Mouse (Mus musculus) bone marrow, adult 2 months (tissue): ENCODE measurements around the gene Prkn.

ENCODE experiments used
- CTCF ChIP-seq: fragments of 200-500 bp; IDR thresholded peaks from 2 replicates; pipeline ENCODE4 v1.5.1; 2011; ENCODE audit warnings: low read length, control low read depth; ENCODE audit not compliant: control insufficient read depth, insufficient read depth
- POLR2A ChIP-seq: fragments of 200-500 bp; IDR thresholded peaks from 2 replicates; pipeline ENCODE4 v1.6.1; 2011; ENCODE audit warnings: low read depth, mild to moderate bottlenecking, control low read depth, low read length, borderline replicate concordance; ENCODE audit not compliant: control insufficient read depth

- no peak for TF ChIP-seq CTCF
- TF ChIP-seq POLR2A: no peak
Measured at GRCm38 (mm10) chr17:11229426-11229825, 389.2 kb downstream of the Prkn start.
